Mouse (Mus musculus): ENCODE results near the gene Ms4a7. TPM values are rescaled to one million over a fixed set of nuclear protein-coding genes. Genes with fewer than 3 reads are reported as not detected.

Gene Ms4a7
- polyA plus RNA-seq (2015; fragmentation: Nextera tagmentation; extraction: Ambion mirVana), result 2.6 and 3.6 TPM in 2 replicates

DNA sequence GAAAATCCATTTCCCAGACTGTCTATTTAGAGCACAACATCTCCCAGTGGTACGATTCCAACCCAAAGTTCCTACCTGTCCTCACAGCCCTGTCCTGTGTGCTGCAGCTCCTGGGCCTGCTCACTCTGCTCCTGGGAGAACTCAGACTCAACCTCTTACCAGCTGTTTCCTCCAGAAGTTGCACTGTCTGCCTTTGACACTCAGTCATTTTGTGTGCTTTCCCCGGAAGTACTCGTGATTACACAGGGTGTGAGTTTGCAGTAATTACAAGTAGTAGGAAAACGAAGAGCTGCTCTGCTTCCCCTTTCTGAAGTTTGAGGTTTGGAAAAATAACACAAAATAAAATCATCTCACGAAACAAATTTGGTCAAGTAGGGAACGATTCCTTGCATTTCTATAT, at the start of gene Ms4a7:
Ms4a7 (minus strand) TSS at position 215 of the 400 bp plus-strand sequence.
- WGBS, result 89% methylated on average over 6 of the region's 6 CpGs
- H3K4me3 ChIP-seq (replicated peaks), result no peak within 1 kb of the TSS
- no peaks in the 10 kb centered on the region for H3K27me3 ChIP-seq
- no peak for ATAC-seq
- H3K4me1 ChIP-seq (replicated peaks), result no peaks in the 10 kb centered on the region
- no peaks in the 10 kb centered on the region for H3K36me3 ChIP-seq
- no peak within 1 kb of the TSS for H3K4me2 ChIP-seq (replicated peaks)
- H3K9ac ChIP-seq (replicated peaks), result no peak within 1 kb of the TSS
- no peaks in the 10 kb centered on the region for H3K9me3 ChIP-seq
- no peak within 1 kb of the TSS for H3K27ac ChIP-seq

DNA sequence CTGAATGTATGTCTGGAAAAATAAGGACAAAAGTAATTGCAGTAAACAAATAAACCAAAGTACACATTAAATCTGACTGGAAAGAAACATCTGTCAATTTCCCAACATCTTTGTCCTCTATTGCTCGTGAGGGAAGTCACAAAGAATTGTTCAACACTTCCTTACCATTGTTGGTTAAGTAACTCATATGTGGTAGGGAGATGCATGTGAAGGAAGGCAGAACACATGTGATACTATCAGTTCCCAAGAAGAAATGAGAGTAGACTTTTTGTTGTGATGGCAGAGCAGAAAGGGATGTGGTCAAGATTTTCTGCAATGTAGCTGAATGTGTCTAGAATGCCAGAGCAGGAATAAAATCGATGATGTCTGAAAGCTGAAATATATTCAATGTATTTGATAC, 40.5 kb upstream of the Ms4a7 start:
- Histone ChIP-seq H3K4me1 (replicated peaks) (no peaks in the 10 kb centered on the region), H3K36me3 (no peaks in the 10 kb centered on the region), H3K27ac (no peak overlapping the region), H3K9me3 (no peaks in the 10 kb centered on the region), H3K4me3 (replicated peaks) (no peak overlapping the region), H3K4me2 (replicated peaks) (no peak overlapping the region), H3K9ac (replicated peaks) (no peak overlapping the region), H3K27me3 (no peaks in the 10 kb centered on the region)
- 82% methylated on average over 2 of the region's 2 CpGs for WGBS
- ATAC-seq, result no peak

DNA sequence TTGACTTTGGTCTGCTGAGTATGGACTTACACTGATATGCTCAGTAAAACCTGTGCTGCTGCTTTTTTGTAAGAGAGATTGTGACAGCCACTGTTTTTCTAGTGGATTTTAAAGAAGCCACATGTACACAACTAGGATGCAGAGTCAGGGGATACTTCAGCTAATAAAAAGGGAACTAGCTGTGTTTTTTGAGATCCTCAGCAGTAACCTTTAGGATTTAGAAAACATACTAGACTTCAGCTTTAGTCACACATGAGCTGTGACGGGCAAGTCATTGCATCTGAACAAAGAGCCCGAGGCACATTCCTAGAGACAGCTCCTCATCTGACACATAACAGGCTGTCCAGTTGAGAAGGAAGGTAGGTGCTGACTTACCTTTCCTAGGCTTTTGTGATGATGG, 39.3 kb upstream of the Ms4a7 start, which contains the start of gene Ms4a4a:
Ms4a4a (plus strand) TSS at position 251 of the 400 bp plus-strand sequence.
- Histone ChIP-seq H3K4me2 (replicated peaks) (no peak within 1 kb of the TSS), H3K36me3 (no peaks in the 10 kb centered on the region), H3K27ac (no peak within 1 kb of the TSS), H3K9me3 (no peaks in the 10 kb centered on the region), H3K9ac (replicated peaks) (no peak within 1 kb of the TSS), H3K4me1 (replicated peaks) (no peaks in the 10 kb centered on the region), H3K27me3 (no peaks in the 10 kb centered on the region), H3K4me3 (replicated peaks) (no peak within 1 kb of the TSS)
- WGBS, result 78% methylated on average over 2 of the region's 2 CpGs
- no peak for ATAC-seq

DNA sequence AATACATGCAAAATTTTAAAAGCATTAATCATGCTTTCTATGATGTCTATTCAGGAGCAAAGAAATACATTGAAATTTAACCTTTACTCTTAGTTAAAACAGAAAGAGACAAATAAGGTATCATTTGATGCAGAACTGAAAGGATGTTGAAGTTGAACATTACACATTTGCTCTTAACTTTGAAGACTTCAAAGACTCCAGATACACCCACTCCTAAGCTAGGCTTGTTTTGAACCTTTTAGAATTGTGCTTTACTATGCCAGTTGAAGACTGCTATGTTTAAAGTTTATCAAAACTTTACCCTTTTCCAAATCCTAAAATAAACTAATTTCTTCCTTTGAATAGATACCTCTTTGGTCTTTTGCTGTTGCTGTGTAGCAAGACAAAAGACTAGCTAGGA, 35.2 kb upstream of the Ms4a7 start:
- H3K27ac ChIP-seq, result no peak overlapping the region
- H3K4me1 ChIP-seq (replicated peaks), result no peaks in the 10 kb centered on the region
- ATAC-seq, result no peak
- no peaks in the 10 kb centered on the region for H3K27me3 ChIP-seq
- H3K36me3 ChIP-seq, result no peaks in the 10 kb centered on the region
- no peak overlapping the region for H3K4me3 ChIP-seq (replicated peaks)
- no peak overlapping the region for H3K9ac ChIP-seq (replicated peaks)
- H3K9me3 ChIP-seq, result no peaks in the 10 kb centered on the region
- no peak overlapping the region for H3K4me2 ChIP-seq (replicated peaks)

DNA sequence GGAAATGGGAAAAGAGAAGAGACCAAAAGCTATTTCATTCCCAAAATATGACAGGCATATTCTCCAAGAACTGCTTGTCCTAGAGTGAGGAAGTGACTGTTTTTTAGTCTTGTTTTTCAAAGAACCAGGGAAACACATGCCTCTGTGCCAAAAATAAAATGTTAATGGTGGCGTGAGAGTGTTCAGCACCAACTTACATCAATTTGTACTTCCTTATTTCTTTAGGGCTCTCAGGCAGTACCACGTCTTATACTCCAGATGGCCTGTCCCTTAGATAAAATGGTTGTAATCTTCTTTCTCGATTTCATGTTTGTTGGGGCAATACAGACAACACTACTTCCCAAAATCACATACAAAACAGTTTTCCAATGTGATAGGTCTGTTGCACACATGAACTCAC, 32.4 kb upstream of the Ms4a7 start:
- H3K36me3 ChIP-seq, result no peaks in the 10 kb centered on the region
- no peak overlapping the region for H3K27ac ChIP-seq
- H3K4me2 ChIP-seq (replicated peaks), result no peak overlapping the region
- H3K4me1 ChIP-seq (replicated peaks), result no peaks in the 10 kb centered on the region
- H3K27me3 ChIP-seq, result no peaks in the 10 kb centered on the region
- no peak overlapping the region for H3K4me3 ChIP-seq (replicated peaks)
- no peak overlapping the region for H3K9ac ChIP-seq (replicated peaks)
- ATAC-seq, result no peak
- WGBS, result 83% methylated on average over 3 of the region's 3 CpGs
- H3K9me3 ChIP-seq, result no peaks in the 10 kb centered on the region

DNA sequence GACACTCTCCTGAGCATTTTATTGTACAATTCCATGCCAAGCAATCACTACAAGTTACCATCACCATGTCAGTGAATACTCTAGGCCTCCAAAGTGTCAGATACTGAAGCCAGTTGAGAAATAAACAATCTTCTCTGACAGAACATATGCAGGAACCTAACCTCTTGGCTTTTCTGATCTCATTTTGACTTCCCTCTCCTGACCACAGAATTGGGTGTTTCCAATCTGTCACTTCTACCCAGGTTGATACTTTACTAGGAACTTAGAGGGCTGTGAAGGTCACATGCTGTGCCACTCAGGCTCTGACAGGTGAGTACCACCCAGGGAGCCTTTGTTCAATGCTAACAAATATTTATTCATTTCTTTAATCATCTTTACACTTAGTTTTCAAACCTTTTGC, 26.1 kb upstream of the Ms4a7 start:
- H3K27me3 ChIP-seq, result no peaks in the 10 kb centered on the region
- H3K9ac ChIP-seq (replicated peaks), result no peak overlapping the region
- H3K27ac ChIP-seq, result no peak overlapping the region
- no peaks in the 10 kb centered on the region for H3K36me3 ChIP-seq
- H3K4me1 ChIP-seq (replicated peaks), result no peaks in the 10 kb centered on the region
- no peaks in the 10 kb centered on the region for H3K9me3 ChIP-seq
- no peak overlapping the region for H3K4me3 ChIP-seq (replicated peaks)
- H3K4me2 ChIP-seq (replicated peaks), result no peak overlapping the region
- no peak for ATAC-seq

DNA sequence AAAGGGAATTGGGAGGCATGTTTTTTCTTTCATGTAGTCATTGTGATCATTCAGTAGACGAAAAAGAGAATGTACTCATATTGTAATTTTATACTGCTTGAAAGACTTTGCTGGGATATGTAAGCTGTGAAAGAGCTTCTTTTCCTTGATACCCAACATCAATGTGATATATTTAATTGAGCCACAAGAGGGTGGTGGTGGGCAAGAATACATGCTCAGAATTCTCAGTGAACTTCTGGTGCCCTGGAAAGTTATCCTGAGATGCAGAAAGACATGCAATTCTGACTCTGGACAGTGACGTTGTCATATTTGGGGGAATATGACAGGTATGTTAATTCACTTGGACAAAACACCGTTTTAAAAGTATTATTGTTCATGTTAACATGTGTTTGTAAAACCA, 24.2 kb upstream of the Ms4a7 start:
- no peaks in the 10 kb centered on the region for H3K4me1 ChIP-seq (replicated peaks)
- no peak overlapping the region for H3K27ac ChIP-seq
- H3K4me2 ChIP-seq (replicated peaks), result no peak overlapping the region
- 67% methylated on average over 3 of the region's 3 CpGs for WGBS
- H3K9me3 ChIP-seq, result no peaks in the 10 kb centered on the region
- no peak overlapping the region for H3K4me3 ChIP-seq (replicated peaks)
- ATAC-seq, result no peak
- no peaks in the 10 kb centered on the region for H3K27me3 ChIP-seq
- no peak overlapping the region for H3K9ac ChIP-seq (replicated peaks)
- H3K36me3 ChIP-seq, result no peaks in the 10 kb centered on the region

DNA sequence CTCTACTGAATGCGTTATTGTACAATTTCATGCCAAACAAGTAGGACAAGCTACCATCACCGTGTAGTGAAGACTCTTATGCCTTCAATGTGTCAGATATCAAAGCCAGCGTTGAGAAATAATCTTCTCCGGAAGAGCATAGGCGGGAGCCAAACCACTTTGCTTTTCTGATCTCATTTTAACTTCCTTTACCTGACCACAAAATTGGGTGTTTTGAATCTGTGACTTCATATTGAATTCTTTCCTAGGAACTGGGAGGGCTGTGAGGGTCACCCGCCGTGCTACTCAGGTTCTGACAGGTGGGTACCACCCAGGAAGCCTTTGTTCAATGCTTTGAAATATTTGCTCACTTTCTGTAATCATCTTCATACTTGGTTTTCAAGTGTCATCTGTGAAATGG, 19.8 kb upstream of the Ms4a7 start:
- Histone ChIP-seq H3K9ac (replicated peaks) (no peak overlapping the region), H3K4me3 (replicated peaks) (no peak overlapping the region), H3K27me3 (no peaks in the 10 kb centered on the region), H3K4me2 (replicated peaks) (no peak overlapping the region), H3K27ac (no peak overlapping the region), H3K4me1 (replicated peaks) (no peaks in the 10 kb centered on the region), H3K36me3 (no peaks in the 10 kb centered on the region), H3K9me3 (no peaks in the 10 kb centered on the region)
- no peak for ATAC-seq
- WGBS, result 89% methylated on average over 7 of the region's 7 CpGs

DNA sequence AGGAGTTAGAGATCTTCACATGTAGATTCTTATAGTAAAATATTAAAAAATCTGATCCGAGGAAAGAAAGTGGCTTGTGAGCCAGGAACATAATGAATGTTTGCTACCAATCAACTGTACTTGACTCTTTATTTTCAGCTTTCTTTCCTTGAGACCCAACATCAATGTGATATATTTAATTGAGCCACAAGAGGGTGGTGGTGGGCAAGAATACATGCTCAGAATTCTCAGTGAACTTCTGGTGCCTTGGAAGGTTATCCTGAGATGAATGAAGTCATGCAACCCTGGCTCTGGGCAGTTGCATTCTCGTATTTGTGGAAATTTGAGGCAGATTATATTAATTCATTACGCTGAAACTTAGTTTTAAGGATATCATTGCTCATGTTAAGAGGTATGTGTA, 15.9 kb upstream of the Ms4a7 start:
- no peaks in the 10 kb centered on the region for H3K4me1 ChIP-seq (replicated peaks)
- no peak overlapping the region for H3K4me3 ChIP-seq (replicated peaks)
- no peak for ATAC-seq
- H3K4me2 ChIP-seq (replicated peaks), result no peak overlapping the region
- WGBS, result 54% methylated on average over 3 of the region's 3 CpGs
- no peaks in the 10 kb centered on the region for H3K36me3 ChIP-seq
- H3K9me3 ChIP-seq, result no peaks in the 10 kb centered on the region
- no peak overlapping the region for H3K27ac ChIP-seq
- no peak overlapping the region for H3K9ac ChIP-seq (replicated peaks)
- no peaks in the 10 kb centered on the region for H3K27me3 ChIP-seq

DNA sequence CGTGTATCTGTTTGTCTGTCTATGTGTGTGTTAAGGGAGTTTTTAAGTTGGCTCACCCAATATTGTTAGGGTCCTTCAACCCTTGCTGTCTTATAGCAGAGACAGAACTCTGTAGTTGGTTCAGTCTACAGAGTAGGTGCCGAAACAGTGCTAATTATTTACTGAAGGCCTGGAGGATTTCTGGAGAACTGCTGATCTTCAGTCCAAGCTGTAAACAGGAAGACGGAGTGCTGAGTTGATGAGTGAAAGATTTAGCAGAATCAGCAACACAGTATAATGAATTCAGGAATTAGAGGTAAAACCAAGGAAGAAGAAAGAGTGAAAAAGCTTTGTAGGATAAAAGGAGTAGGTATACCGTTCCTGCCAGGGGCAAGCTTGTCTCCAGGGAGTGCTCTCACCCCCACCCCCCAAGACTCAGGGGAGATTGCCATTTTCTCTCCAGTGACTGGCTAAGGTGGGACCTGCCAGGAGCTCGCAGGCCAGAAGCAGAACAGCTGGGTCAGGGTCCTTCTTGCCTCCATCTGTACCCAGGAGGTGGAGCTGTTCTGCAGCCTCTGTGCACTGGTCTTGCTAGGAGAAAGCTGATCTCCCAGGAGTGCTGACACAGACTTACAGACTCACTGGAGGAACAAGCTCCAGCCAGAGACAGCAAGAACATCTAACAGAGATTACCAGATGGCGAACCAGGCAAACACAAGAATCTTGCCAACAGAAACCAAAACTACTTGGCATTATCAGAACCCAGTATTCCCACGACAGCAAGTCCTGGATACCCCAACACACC, 13.9 kb upstream of the Ms4a7 start:
- H3K4me2 ChIP-seq (replicated peaks), result no peak overlapping the region
- WGBS, result 63% methylated on average over 7 of the region's 7 CpGs
- no peak overlapping the region for H3K4me3 ChIP-seq (replicated peaks)
- no peaks in the 10 kb centered on the region for H3K9me3 ChIP-seq
- no peak overlapping the region for H3K9ac ChIP-seq (replicated peaks)
- H3K36me3 ChIP-seq, result no peaks in the 10 kb centered on the region
- no peak for ATAC-seq
- no peaks in the 10 kb centered on the region for H3K4me1 ChIP-seq (replicated peaks)
- H3K27me3 ChIP-seq, result no peaks in the 10 kb centered on the region
- no peak overlapping the region for H3K27ac ChIP-seq

DNA sequence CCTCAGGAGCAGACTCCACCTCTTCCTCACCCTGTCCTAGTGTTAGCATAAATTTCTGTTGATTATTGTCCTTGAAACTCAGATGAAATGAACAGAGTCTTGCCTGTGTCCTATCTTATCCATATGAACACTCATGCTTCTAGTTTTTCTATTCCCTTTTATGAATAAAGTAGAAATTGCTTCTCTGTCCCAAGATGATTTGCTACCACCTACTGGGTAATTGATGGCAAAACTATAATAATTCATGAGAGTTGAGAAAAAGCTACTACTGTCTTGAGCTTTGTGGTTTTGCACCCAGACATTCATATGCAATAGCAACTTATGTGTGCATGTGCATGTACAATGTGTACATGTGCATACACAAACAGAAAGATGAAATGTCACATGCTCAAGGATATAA, 8.0 kb upstream of the Ms4a7 start:
- no peak overlapping the region for H3K4me2 ChIP-seq (replicated peaks)
- no peak overlapping the region for H3K4me3 ChIP-seq (replicated peaks)
- no peaks in the 10 kb centered on the region for H3K9me3 ChIP-seq
- H3K4me1 ChIP-seq (replicated peaks), result no peaks in the 10 kb centered on the region
- no peak overlapping the region for H3K27ac ChIP-seq
- H3K9ac ChIP-seq (replicated peaks), result no peak overlapping the region
- no peaks in the 10 kb centered on the region for H3K27me3 ChIP-seq
- no peaks in the 10 kb centered on the region for H3K36me3 ChIP-seq
- ATAC-seq, result no peak

DNA sequence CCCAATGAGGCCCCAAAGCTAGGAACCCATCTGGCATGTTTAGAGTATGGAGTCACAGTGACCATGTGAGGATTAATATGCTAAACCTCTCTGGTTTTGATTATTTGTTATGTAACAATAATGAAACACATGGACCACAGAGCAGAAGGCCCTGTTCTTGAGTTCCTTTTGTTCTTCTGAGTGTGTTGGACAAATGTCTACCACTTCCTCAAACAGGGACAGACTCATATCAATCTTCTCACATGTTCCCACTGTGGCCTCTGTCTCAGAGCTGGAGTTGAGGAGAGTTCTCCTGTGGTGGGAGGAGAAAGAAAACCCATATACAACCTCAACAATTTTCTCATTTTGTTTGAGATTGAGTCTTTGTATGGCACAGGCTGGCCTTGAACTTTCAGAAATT, 7.2 kb upstream of the Ms4a7 start:
- no peak overlapping the region for H3K4me3 ChIP-seq (replicated peaks)
- no peak for ATAC-seq
- no peaks in the 10 kb centered on the region for H3K36me3 ChIP-seq
- H3K9ac ChIP-seq (replicated peaks), result no peak overlapping the region
- no peaks in the 10 kb centered on the region for H3K4me1 ChIP-seq (replicated peaks)
- no peaks in the 10 kb centered on the region for H3K27me3 ChIP-seq
- H3K27ac ChIP-seq, result no peak overlapping the region
- H3K9me3 ChIP-seq, result no peaks in the 10 kb centered on the region
- H3K4me2 ChIP-seq (replicated peaks), result no peak overlapping the region

DNA sequence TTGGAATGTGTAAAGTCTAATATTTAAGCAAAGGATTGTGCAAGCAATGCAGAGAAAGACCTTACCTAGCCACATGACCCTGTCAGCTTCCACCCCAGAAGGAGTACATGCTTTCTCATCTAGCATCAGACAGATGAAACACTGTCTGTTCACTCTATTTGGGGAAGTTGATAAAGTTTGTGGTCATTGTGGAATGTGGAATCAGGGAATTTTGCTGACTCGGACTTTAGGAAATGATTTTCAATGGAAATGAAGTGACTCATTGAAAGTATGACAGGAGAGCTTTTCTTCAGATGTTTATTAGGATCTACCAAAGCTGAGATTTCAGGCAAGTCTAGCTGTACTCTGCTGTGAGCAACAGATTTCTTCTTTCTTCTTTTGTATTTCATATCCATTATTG, 14.8 kb downstream of the Ms4a7 start:
- Histone ChIP-seq H3K4me3 (replicated peaks) (no peak overlapping the region), H3K4me2 (replicated peaks) (no peak overlapping the region), H3K36me3 (no peaks in the 10 kb centered on the region), H3K9me3 (no peaks in the 10 kb centered on the region), H3K27me3 (no peaks in the 10 kb centered on the region), H3K27ac (no peak overlapping the region), H3K9ac (replicated peaks) (no peak overlapping the region), H3K4me1 (replicated peaks) (no peaks in the 10 kb centered on the region)
- no peak for ATAC-seq
- 84% methylated on average over 1 of the region's 1 CpGs for WGBS

Data from midbrain, embryonic 13.5 days (tissue).